Mouse (Mus musculus): Measurements from ENCODE around the gene Nup98. TPM values are rescaled to one million over a fixed set of nuclear protein-coding genes. Genes with fewer than 3 reads are reported as not detected.

The Nup98 gene
- polyA plus RNA-seq (2012; rRNA removed) = 17.1 and 23.6 TPM in 2 replicates

GRCm38 (mm10) chr7:102209756-102210721 lies at the start of gene Nup98, which contains the start of gene Pgap2:
Gene Nup98, minus strand, starts transcription at chr7:102210176.
Gene Pgap2, plus strand, starts transcription at chr7:102210208.
- no peak for DNase-seq (ENCODE audit: low read depth)

GRCm38 (mm10) chr7:102258753-102259152 lies 48.8 kb upstream of the Nup98 start:
- DNase-seq (ENCODE audit: low read depth) = no peak

GRCm38 (mm10) chr7:102258189-102258588 lies 48.2 kb upstream of the Nup98 start:
- DNase-seq (ENCODE audit: low read depth) = no peak

GRCm38 (mm10) chr7:102256636-102257035 lies 46.7 kb upstream of the Nup98 start:
- DNase-seq (ENCODE audit: low read depth) = no peak

GRCm38 (mm10) chr7:102255954-102256353 lies 46.0 kb upstream of the Nup98 start, which contains the start of gene Rhog:
Gene Rhog, minus strand, starts transcription at chr7:102256054.
- no peak for DNase-seq (ENCODE audit: low read depth)

- DNase-seq (ENCODE audit: low read depth) = no peak
Observed at GRCm38 (mm10) chr7:102253631-102254030, 43.7 kb upstream of the Nup98 start.

- no peak for DNase-seq (ENCODE audit: low read depth)
Observed at GRCm38 (mm10) chr7:102250631-102251214, 40.7 kb upstream of the Nup98 start.

GRCm38 (mm10) chr7:102249896-102250630 lies 40.1 kb upstream of the Nup98 start:
- DNase-seq (ENCODE audit: low read depth) = no peak

- no peak for DNase-seq (ENCODE audit: low read depth)
Observed at GRCm38 (mm10) chr7:102249531-102249895, 39.5 kb upstream of the Nup98 start.

- no peak for DNase-seq (ENCODE audit: low read depth)
Observed at GRCm38 (mm10) chr7:102248691-102249404, 38.9 kb upstream of the Nup98 start.

GRCm38 (mm10) chr7:102246956-102247797 lies 37.2 kb upstream of the Nup98 start:
- DNase-seq (ENCODE audit: low read depth) = no peak

GRCm38 (mm10) chr7:102246265-102246664 lies 36.3 kb upstream of the Nup98 start:
- DNase-seq (ENCODE audit: low read depth) = no peak

- DNase-seq (ENCODE audit: low read depth) = no peak
Observed at GRCm38 (mm10) chr7:102245775-102246174, 35.8 kb upstream of the Nup98 start.

GRCm38 (mm10) chr7:102244782-102245535 lies 35.0 kb upstream of the Nup98 start:
- DNase-seq (ENCODE audit: low read depth) = no peak

GRCm38 (mm10) chr7:102243870-102244269 lies 33.9 kb upstream of the Nup98 start:
- DNase-seq (ENCODE audit: low read depth) = no peak

GRCm38 (mm10) chr7:102242917-102243316 lies 32.9 kb upstream of the Nup98 start:
- no peak for DNase-seq (ENCODE audit: low read depth)

GRCm38 (mm10) chr7:102242371-102242770 lies 32.4 kb upstream of the Nup98 start:
- DNase-seq (ENCODE audit: low read depth) = no peak

GRCm38 (mm10) chr7:102239591-102239990 lies 29.6 kb upstream of the Nup98 start:
- no peak for DNase-seq (ENCODE audit: low read depth)

- no peak for DNase-seq (ENCODE audit: low read depth)
Observed at GRCm38 (mm10) chr7:102238686-102239286, 28.8 kb upstream of the Nup98 start.

All from gonadal fat pad, adult 2 months (tissue).